27 mouse cellular contexts compared by ENCODE assay signal in the genomic region with DNA sequence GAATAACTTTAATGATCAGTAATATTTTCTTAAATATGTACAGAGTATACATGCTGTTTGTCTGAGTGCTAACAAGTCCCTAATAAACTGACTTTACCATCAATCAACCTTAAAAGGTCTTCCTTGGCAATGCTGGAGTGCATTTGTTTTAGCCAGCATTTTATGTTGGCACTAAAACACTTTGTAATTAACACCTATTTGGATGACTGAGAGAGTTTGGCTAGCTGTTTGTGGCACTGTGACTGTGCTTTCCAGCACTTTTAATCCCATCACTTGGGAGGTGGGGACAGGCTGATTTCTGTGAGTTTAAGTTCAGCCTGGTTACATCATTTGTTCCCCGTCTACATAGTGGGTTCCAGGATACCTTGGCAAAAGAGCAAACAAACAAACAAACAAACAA.
"Had no signal": no experiment of that assay in that cellular context is flagged by ENCODE, and none has a peak within 500 bp of the region (broad histone marks: within the 10 kb centered on the region; RNA-seq: fewer than 3 reads in every experiment).

No protein-coding gene starts in this region.

- H3K4me2 ChIP-seq: embryonic facial prominence, embryonic 12.5 days; embryonic facial prominence, embryonic 13.5 days; embryonic facial prominence, embryonic 15.5 days; forebrain, embryonic 13.5 days; forebrain, embryonic 15.5 days; heart, embryonic 11.5 days had no signal

- ATAC-seq: forebrain, embryonic 13.5 days; forebrain, embryonic 15.5 days; forebrain, postnatal 0 days had no signal

- H3K36me3 ChIP-seq: embryonic facial prominence, embryonic 10.5 days; embryonic facial prominence, embryonic 12.5 days; embryonic facial prominence, embryonic 13.5 days; embryonic facial prominence, embryonic 15.5 days; forebrain, embryonic 10.5 days; forebrain, embryonic 15.5 days; heart, embryonic 10.5 days had no signal

- H3K9me3 ChIP-seq: embryonic facial prominence, embryonic 10.5 days; embryonic facial prominence, embryonic 12.5 days; embryonic facial prominence, embryonic 13.5 days; embryonic facial prominence, embryonic 15.5 days; forebrain, embryonic 10.5 days; forebrain, embryonic 13.5 days; forebrain, embryonic 15.5 days; heart, embryonic 10.5 days had no signal

- DNase-seq: cerebellum, adult 2 months; cerebellum, adult 8-10 months; cerebellum, adult 9-10 months; cerebellum, adult 9-11 months; cerebellum, postnatal 14 days; cerebellum, postnatal 25 days; cerebellum, postnatal 36 days; embryo, embryonic 11 days; forebrain, postnatal 0 days; gastrocnemius, adult 2 months; gastrocnemius, postnatal 10 days; gastrocnemius, postnatal 14 days; gastrocnemius, postnatal 25 days; gastrocnemius, postnatal 36 days; heart, adult 11 months; heart, adult 18-20 months; heart, adult 2 months had no signal

- H3K4me1 ChIP-seq: embryonic facial prominence, embryonic 10.5 days; embryonic facial prominence, embryonic 12.5 days; embryonic facial prominence, embryonic 13.5 days; embryonic facial prominence, embryonic 15.5 days; forebrain, embryonic 10.5 days; forebrain, embryonic 13.5 days; forebrain, embryonic 15.5 days; heart, embryonic 10.5 days had no signal

- H3K27ac ChIP-seq: embryonic facial prominence, embryonic 10.5 days; embryonic facial prominence, embryonic 12.5 days; embryonic facial prominence, embryonic 13.5 days; embryonic facial prominence, embryonic 15.5 days; forebrain, embryonic 10.5 days; forebrain, embryonic 13.5 days; forebrain, embryonic 15.5 days; gastrocnemius, adult 2 months; heart, adult 2 months; heart, embryonic 10.5 days had no signal

- H3K27me3 ChIP-seq: embryonic facial prominence, embryonic 12.5 days; embryonic facial prominence, embryonic 13.5 days; embryonic facial prominence, embryonic 15.5 days; forebrain, embryonic 13.5 days; forebrain, embryonic 15.5 days had no signal

- H3K4me3 ChIP-seq: embryonic facial prominence, embryonic 10.5 days; embryonic facial prominence, embryonic 12.5 days; embryonic facial prominence, embryonic 13.5 days; embryonic facial prominence, embryonic 15.5 days; erythroblast, embryonic 14.5 days; forebrain, embryonic 10.5 days; forebrain, embryonic 13.5 days; forebrain, embryonic 15.5 days; gastrocnemius, adult 2 months; heart, adult 2 months; heart, embryonic 10.5 days had no signal

- H3K9ac ChIP-seq: embryonic facial prominence, embryonic 12.5 days; embryonic facial prominence, embryonic 13.5 days; embryonic facial prominence, embryonic 15.5 days; forebrain, embryonic 13.5 days; forebrain, embryonic 15.5 days; forebrain, postnatal 0 days had no signal
